Mouse (Mus musculus) 3134 (cell line): ENCODE measurements around the gene Fhad1.
"Not testable (repeated sequence)": the region's sequence is repeated elsewhere in the genome, so short reads cannot be mapped to it uniquely, and the experiment has no call there.

Experiments used
- DNase-seq: peaks from one replicate; pipeline ENCODE4 v3.0.0-alpha.2; 2011; ENCODE audit warnings: low spot score; ENCODE audit not compliant: insufficient read length; ENCODE audit errors: extremely low read depth

The Fhad1 gene

GRCm38 (mm10) chr4:142014659-142015608 is at the start of gene Fhad1:
Fhad1 (minus strand) TSS chr4:142015082.
- DNase-seq: no peak

GRCm38 (mm10) chr4:142063057-142063534 is 48.2 kb upstream of the Fhad1 start:
- no peak for DNase-seq

GRCm38 (mm10) chr4:142061485-142062240 is 46.8 kb upstream of the Fhad1 start:
- DNase-seq: no peak

GRCm38 (mm10) chr4:142060455-142061378 is 45.8 kb upstream of the Fhad1 start:
- DNase-seq: no peak

GRCm38 (mm10) chr4:142059841-142060193 is 44.9 kb upstream of the Fhad1 start:
- DNase-seq: no peak

- no peak for DNase-seq
These were observed 44.4 kb upstream of the Fhad1 start for GRCm38 (mm10) chr4:142059113-142059840.

- no peak for DNase-seq
These were observed 42.8 kb upstream of the Fhad1 start for GRCm38 (mm10) chr4:142057529-142058216.

- no peak for DNase-seq
These were observed 40.7 kb upstream of the Fhad1 start for GRCm38 (mm10) chr4:142055600-142055999.

GRCm38 (mm10) chr4:142054580-142054979 is 39.7 kb upstream of the Fhad1 start:
- peak; percentile 14 for DNase-seq

- no peak for DNase-seq
These were observed 39.0 kb upstream of the Fhad1 start for GRCm38 (mm10) chr4:142053661-142054448.

- no peak for DNase-seq
These were observed 38.4 kb upstream of the Fhad1 start for GRCm38 (mm10) chr4:142053261-142053660.

- DNase-seq: no peak
These were observed 37.7 kb upstream of the Fhad1 start for GRCm38 (mm10) chr4:142052391-142053132.

- DNase-seq: not testable (repeated sequence)
These were observed 37.0 kb upstream of the Fhad1 start for GRCm38 (mm10) chr4:142051883-142052282.

GRCm38 (mm10) chr4:142049963-142050362 is 35.1 kb upstream of the Fhad1 start:
- DNase-seq: no peak

GRCm38 (mm10) chr4:142048391-142048790 is 33.5 kb upstream of the Fhad1 start:
- DNase-seq: no peak

GRCm38 (mm10) chr4:142047005-142047404 is 32.1 kb upstream of the Fhad1 start:
- DNase-seq: no peak

- DNase-seq: no peak
These were observed 31.6 kb upstream of the Fhad1 start for GRCm38 (mm10) chr4:142046496-142046895.
